Mouse (Mus musculus): ENCODE measurements around the gene Wwox.

- TF ChIP-seq CTCF (IDR thresholded peaks at IDR 0.05; ENCODE audit: control insufficient read depth, insufficient read depth, low read length), result no peak
- no peak for TF ChIP-seq POLR2A (IDR thresholded peaks at IDR 0.05; ENCODE audit: borderline replicate concordance, control insufficient read depth, low read depth, low read length)
Observed at GRCm38 (mm10) chr8:114636376-114636775, 196.9 kb downstream of the Wwox start.
